Mouse (Mus musculus) C2C12 (cell line): Measurements from ENCODE around the gene Tbc1d14.

Experiments
- CTCF ChIP-seq: IDR thresholded peaks from one replicate; pipeline ENCODE4 v1.5.1; 2011; ENCODE audit not compliant: control insufficient read depth, insufficient read depth, insufficient read length
- MAX ChIP-seq: IDR thresholded peaks from one replicate; pipeline ENCODE4 v1.6.1; 2011; ENCODE audit warnings: mild to moderate bottlenecking, control low read depth
- MYOD1 ChIP-seq: IDR thresholded peaks from one replicate; pipeline ENCODE4 v1.6.1; 2011; ENCODE audit warnings: low read depth; ENCODE audit not compliant: control insufficient read depth, insufficient read length
- MYOG ChIP-seq: IDR thresholded peaks from one replicate; pipeline ENCODE4 v1.6.1; 2011; ENCODE audit not compliant: control insufficient read depth, insufficient read length; ENCODE audit errors: extremely low read depth
- USF1 ChIP-seq: IDR thresholded peaks from one replicate; pipeline ENCODE4 v1.6.1; 2011; ENCODE audit warnings: low read depth, mild to moderate bottlenecking, control low read depth, moderate library complexity

- TF ChIP-seq CTCF (no peak), MAX (no peak), USF1 (no peak), MYOD1 (no peak), MYOG (no peak)
Measured at GRCm38 (mm10) chr5:36552391-36552790, 40.7 kb downstream of the Tbc1d14 start.
